ENCODE assay signal across 8 mouse cellular contexts in the genomic region with DNA sequence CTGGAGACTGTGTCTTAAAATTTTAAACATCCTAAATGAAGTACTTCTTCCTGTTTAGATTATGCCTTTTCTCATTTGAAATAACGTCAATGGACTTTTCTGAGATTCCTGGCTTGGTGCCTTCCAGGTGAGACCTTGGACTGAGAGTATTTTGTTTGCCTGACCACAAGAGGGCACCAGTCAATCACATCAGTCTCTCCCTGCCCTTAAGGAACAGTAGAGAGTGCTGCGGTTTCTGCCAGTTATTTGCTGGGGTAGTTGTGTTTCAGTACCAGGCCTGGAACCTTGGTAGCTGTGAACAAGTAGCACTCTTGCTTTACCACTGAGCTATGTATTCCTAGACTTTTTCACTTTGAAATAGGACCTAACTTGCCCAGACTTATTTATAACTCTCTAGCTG. TPM values are rescaled to one million over a fixed set of nuclear protein-coding genes. Genes with fewer than 3 reads are reported as not detected.
DNase-seq lines count a peak whose midpoint lies in the region; ATAC-seq and TF ChIP-seq lines count a peak whose summit lies in the region.

No protein-coding gene starts in this region.

- DNase-seq in ovary, postnatal 36 days (ENCODE audit: low spot score): peak; percentile 26
- DNase-seq in ovary, adult 18-20 months (ENCODE audit: low spot score): no peak
- DNase-seq in adrenal gland, postnatal 10 days: peak; percentile 71
- DNase-seq in embryo, embryonic 9.5 days (ENCODE audit: extremely low spot score): peak; percentile 52
- DNase-seq in heart, postnatal 0 days (ENCODE audit: low spot score): peak; percentile 61
- DNase-seq in left cerebral cortex, postnatal 14 days (ENCODE audit: low spot score in 2 of 2): peak; percentile 29 to 53
- DNase-seq in thymus, postnatal 10 days (ENCODE audit: low spot score in 2 of 2): peak; percentile 44 to 72

- TF ChIP-seq EP300 in heart, postnatal 0 days (IDR thresholded peaks at IDR 0.05; ENCODE audit: low read depth): no peak

- no peaks in the 10 kb centered on the region for H3K4me1 ChIP-seq in heart, postnatal 0 days (ENCODE audit: control insufficient read depth, insufficient read depth)
- H3K4me1 ChIP-seq in midbrain, embryonic 13.5 days (replicated peaks): peaks cover under 1% of the 10 kb centered on the region

- no peak overlapping the region for H3K4me2 ChIP-seq in heart, postnatal 0 days (ENCODE audit: low read depth, low read length)
- H3K4me2 ChIP-seq in midbrain, embryonic 13.5 days (replicated peaks): no peak overlapping the region

- no peak overlapping the region for H3K9ac ChIP-seq in heart, postnatal 0 days (replicated peaks; ENCODE audit: low read depth, low read length)
- H3K9ac ChIP-seq in midbrain, embryonic 13.5 days (replicated peaks): no peak overlapping the region

- H3K9me3 ChIP-seq in heart, postnatal 0 days (replicated peaks; ENCODE audit: control insufficient read depth, low read length): no peaks in the 10 kb centered on the region
- no peaks in the 10 kb centered on the region for H3K9me3 ChIP-seq in midbrain, embryonic 13.5 days

- intact Hi-C loops in left cerebral cortex, postnatal 14 days (cut with DNase I): loop anchor here (2.0 kb wide), 1 partner anchor 37 kb away; no protein-coding TSS in a partner anchor

- H3K36me3 ChIP-seq in heart, postnatal 0 days (replicated peaks; ENCODE audit: control insufficient read depth, insufficient read depth, low read length): no peaks in the 10 kb centered on the region
- H3K36me3 ChIP-seq in midbrain, embryonic 13.5 days: no peaks in the 10 kb centered on the region

- no peak overlapping the region for H3K27ac ChIP-seq in heart, postnatal 0 days (ENCODE audit: low read depth)
- no peak overlapping the region for H3K27ac ChIP-seq in midbrain, embryonic 13.5 days

- 1% methylated on average over 2 of the region's 2 CpGs for WGBS in heart, postnatal 0 days
- WGBS in midbrain, embryonic 13.5 days: 1% methylated on average over 2 of the region's 2 CpGs

- TF ChIP-seq CTCF in heart, postnatal 0 days (IDR thresholded peaks at IDR 0.05; ENCODE audit: low read depth): peak; percentile 91

- H3K27me3 ChIP-seq in heart, postnatal 0 days (ENCODE audit: control insufficient read depth, insufficient read depth, low read length): no peaks in the 10 kb centered on the region
- 0 out of 2 replicates have a peak, but pooled peaks cover 8% of the 10 kb centered on the region for H3K27me3 ChIP-seq in midbrain, embryonic 13.5 days

- no peak overlapping the region for H3K4me3 ChIP-seq in heart, postnatal 0 days (ENCODE audit: low read depth, low read length)
- no peak overlapping the region for H3K4me3 ChIP-seq in midbrain, embryonic 13.5 days (replicated peaks)

- peak; percentile 79 for ATAC-seq in heart, postnatal 0 days (ENCODE audit: insufficient read depth, low read depth)
- ATAC-seq in midbrain, embryonic 13.5 days: peak; percentile 74; the same call in 1 of the 2 replicates

RNA-seq across cellular contexts. Expression of a gene that starts 5.2 kb away (rescaled TPM):
- total RNA-seq in adrenal gland, postnatal 10 days (2021): 10 to 100 TPM; 35.7 to 41.3 TPM
- total RNA-seq in heart, postnatal 0 days (2014; rRNA removed; ENCODE audit: low replicate concordance): 15.0 and 39.8 TPM in 2 replicates
- polyA plus RNA-seq in heart, postnatal 0 days (2015; fragmentation: Nextera tagmentation; extraction: Ambion mirVana): 6.6 and 7.3 TPM in 2 replicates
- total RNA-seq in left cerebral cortex, postnatal 14 days (2021): 10 to 100 TPM; 82.7 to 84.0 TPM
- 28.1 and 28.7 TPM in 2 replicates for polyA plus RNA-seq in midbrain, embryonic 13.5 days (2015; fragmentation: Nextera tagmentation; extraction: Ambion mirVana)

RNA-seq across cellular contexts. Expression of a gene that starts 6.1 kb away (rescaled TPM):
- total RNA-seq in adrenal gland, postnatal 10 days (2021): 100 to 1,000 TPM; 105 to 107 TPM
- total RNA-seq in heart, postnatal 0 days (2014; rRNA removed; ENCODE audit: low replicate concordance): 43.7 and 48.9 TPM in 2 replicates
- polyA plus RNA-seq in heart, postnatal 0 days (2015; fragmentation: Nextera tagmentation; extraction: Ambion mirVana): 60.9 and 69.7 TPM in 2 replicates
- total RNA-seq in left cerebral cortex, postnatal 14 days (2021): 10 to 100 TPM; 87.8 to 89.0 TPM
- polyA plus RNA-seq in midbrain, embryonic 13.5 days (2015; fragmentation: Nextera tagmentation; extraction: Ambion mirVana): 76.5 and 87.8 TPM in 2 replicates

RNA-seq across cellular contexts. Expression of a gene that starts 31.4 kb away (rescaled TPM):
- under 1 TPM; 0.63 to 0.76 TPM for total RNA-seq in adrenal gland, postnatal 10 days (2021)
- total RNA-seq in heart, postnatal 0 days (2014; rRNA removed; ENCODE audit: low replicate concordance): 0.54 and 6.3 TPM in 2 replicates
- 0.19 and 0.36 TPM in 2 replicates for polyA plus RNA-seq in heart, postnatal 0 days (2015; fragmentation: Nextera tagmentation; extraction: Ambion mirVana)
- total RNA-seq in left cerebral cortex, postnatal 14 days (2021): not detected
- polyA plus RNA-seq in midbrain, embryonic 13.5 days (2015; fragmentation: Nextera tagmentation; extraction: Ambion mirVana): 0.08 and 0.18 TPM in 2 replicates
